Mouse (Mus musculus) hindbrain, postnatal 0 days (tissue): Measurements from ENCODE around the gene Mcoln2. TPM values are rescaled to one million over a fixed set of nuclear protein-coding genes. Genes with fewer than 3 reads are reported as not detected.

Experiments used
- ATAC-seq: fragments of 200-750 bp; cut with Nextera tagmentation; 2 replicates; pipeline ENCODE4 v1.8.0; 2017; ENCODE audit warnings: mild to moderate bottlenecking, moderate TSS enrichment, moderate library complexity
- DNase-seq: peaks from one replicate; pipeline ENCODE4 v3.0.0-alpha.2; 2015; ENCODE audit warnings: low spot score
- H3K27ac ChIP-seq: fragments of 300-500 bp; sonication (generic); 2 replicates; pipeline ENCODE4 v1.5.1; 2014; ENCODE audit warnings: mild to moderate bottlenecking
- H3K27me3 ChIP-seq: fragments of 300-500 bp; sonication (generic); 2 replicates; pipeline ENCODE4 v1.6.1; 2014; ENCODE audit warnings: low read length, mixed read lengths; ENCODE audit not compliant: insufficient read depth
- H3K36me3 ChIP-seq: fragments of 300-500 bp; sonication (generic); 2 replicates; pipeline ENCODE4 v1.6.1; 2014; ENCODE audit warnings: low read length, mixed read lengths; ENCODE audit not compliant: insufficient read depth
- H3K4me1 ChIP-seq: fragments of 300-500 bp; sonication (generic); 2 replicates; pipeline ENCODE4 v1.6.1; 2014; ENCODE audit warnings: antibody characterized with exemption, low read length, mixed read lengths; ENCODE audit not compliant: insufficient read depth
- H3K4me2 ChIP-seq: fragments of 300-500 bp; sonication (generic); 2 replicates; pipeline ENCODE4 v1.6.1; 2014; ENCODE audit warnings: low read depth, mild to moderate bottlenecking, low read length, moderate library complexity, mixed read lengths
- H3K4me3 ChIP-seq: fragments of 300-500 bp; sonication (generic); 2 replicates; pipeline ENCODE4 v1.5.1; 2014; ENCODE audit warnings: low read length
- H3K9ac ChIP-seq: fragments of 300-500 bp; sonication (generic); replicated peaks from 2 replicates; pipeline ENCODE4 v1.6.1; 2014; ENCODE audit warnings: mild to moderate bottlenecking, low read length, moderate library complexity, mixed read lengths
- H3K9me3 ChIP-seq: fragments of 300-500 bp; sonication (generic); 2 replicates; pipeline ENCODE4 v1.6.1; 2016; ENCODE audit warnings: low read length, mixed read lengths
- CTCF ChIP-seq: IDR thresholded peaks from 2 replicates; pipeline ENCODE4 v1.5.1; 2016; ENCODE audit warnings: antibody characterized with exemption, control low read depth, low read depth
- WGBS: fragments of 180-500 bp; shearing (Covaris S2); extraction: QIAGEN DNeasy Blood & Tissue Kit; methylation state at CpG from one replicate; pipeline ENCODE4 v1.1.7; 2014; 5-methylcytosine and 5-hydroxymethylcytosine counted together
- polyA plus RNA-seq: library from polyadenylated mRNA; unstranded; fragments of >200 nt; fragmentation: Nextera tagmentation; extraction: Ambion mirVana; gene quantifications from 2 replicates; pipeline ENCODE4 v1.2.1, GENCODE M21; 2015
- total RNA-seq: library from RNA; depleted of rRNA; stranded (reverse); fragments of >200 nt; gene quantifications from 2 replicates; pipeline ENCODE4 v1.2.3, GENCODE M21; 2014

The Mcoln2 gene
- total and polyA plus RNA-seq, 2 experiments from 2014 or later = 0.33 TPM; not detected in 1

- no peaks in the 10 kb centered on the region for H3K36me3 ChIP-seq
- no peak overlapping the region for H3K4me3 ChIP-seq
- peaks cover 14% of the 10 kb centered on the region; the same call in 1 of the 2 replicates for H3K27me3 ChIP-seq
- H3K9me3 ChIP-seq = no peaks in the 10 kb centered on the region
- no peak overlapping the region for H3K4me2 ChIP-seq
- H3K4me1 ChIP-seq = peaks cover 6% of the 10 kb centered on the region; the same call in 1 of the 2 replicates
- no peak overlapping the region for H3K9ac ChIP-seq
- no peak for DNase-seq
- ATAC-seq = no peak
- 92% methylated on average over 3 of the region's 3 CpGs for WGBS
- TF ChIP-seq CTCF = no peak
- no peak overlapping the region for H3K27ac ChIP-seq
Measured at GRCm38 (mm10) chr3:146216561-146216960, 66.9 kb downstream of the Mcoln2 start.

GRCm38 (mm10) chr3:146220776-146221486 is 71.3 kb downstream of the Mcoln2 start, which contains the start of gene Lpar3:
TSS of gene Lpar3 (plus strand) at chr3:146220963.
- peaks cover 6% of the 10 kb centered on the region; the same call in 1 of the 2 replicates for H3K4me1 ChIP-seq
- H3K9ac ChIP-seq = peak within 1 kb of the TSS; percentile 35; the same call in 1 of the 2 replicates
- WGBS = 1% methylated on average over 69 of the region's 73 CpGs
- peak; percentile 44 for TF ChIP-seq CTCF
- H3K27me3 ChIP-seq = peaks cover 18% of the 10 kb centered on the region; the same call in 1 of the 2 replicates
- peak; percentile 63 for DNase-seq
- no peak within 1 kb of the TSS for H3K27ac ChIP-seq
- no peaks in the 10 kb centered on the region for H3K9me3 ChIP-seq
- peak within 1 kb of the TSS; percentile 67 for H3K4me2 ChIP-seq
- H3K36me3 ChIP-seq = no peaks in the 10 kb centered on the region
- peak; percentile 83 for ATAC-seq
- H3K4me3 ChIP-seq = peak within 1 kb of the TSS; percentile 44

- TF ChIP-seq CTCF = no peak
- 81% methylated on average over 4 of the region's 4 CpGs for WGBS
Measured at GRCm38 (mm10) chr3:146224271-146224670, 74.6 kb downstream of the Mcoln2 start.

GRCm38 (mm10) chr3:146225061-146225761 is 75.6 kb downstream of the Mcoln2 start:
- Histone ChIP-seq H3K27me3 (peaks cover 16% of the 10 kb centered on the region; the same call in 1 of the 2 replicates), H3K4me2 (no peak overlapping the region), H3K4me3 (no peak overlapping the region), H3K9me3 (no peaks in the 10 kb centered on the region), H3K36me3 (no peaks in the 10 kb centered on the region), H3K4me1 (peaks cover 6% of the 10 kb centered on the region; the same call in 1 of the 2 replicates), H3K9ac (no peak overlapping the region), H3K27ac (no peak overlapping the region)
- DNase-seq (no peak), ATAC-seq (no peak)
- 76% methylated on average over 7 of the region's 7 CpGs for WGBS
- TF ChIP-seq CTCF = no peak

More at GRCm38 (mm10) chr3:146224271-146224670, 74.6 kb downstream of the Mcoln2 start:
- Histone ChIP-seq H3K4me1 (peaks cover 6% of the 10 kb centered on the region; the same call in 1 of the 2 replicates), H3K27me3 (peaks cover 18% of the 10 kb centered on the region; the same call in 1 of the 2 replicates), H3K9ac (no peak overlapping the region), H3K4me2 (no peak overlapping the region), H3K9me3 (no peaks in the 10 kb centered on the region), H3K27ac (no peak overlapping the region), H3K36me3 (no peaks in the 10 kb centered on the region), H3K4me3 (no peak overlapping the region)
- ATAC-seq = no peak
- no peak for DNase-seq

- Histone ChIP-seq H3K4me2 (no peak overlapping the region), H3K9me3 (no peaks in the 10 kb centered on the region), H3K4me3 (no peak overlapping the region), H3K27ac (no peak overlapping the region), H3K9ac (no peak overlapping the region), H3K27me3 (no peaks in the 10 kb centered on the region), H3K36me3 (no peaks in the 10 kb centered on the region), H3K4me1 (no peaks in the 10 kb centered on the region)
- ATAC-seq (no peak), DNase-seq (no peak)
- WGBS = 69% methylated on average over 3 of the region's 3 CpGs
- no peak for TF ChIP-seq CTCF
Measured at GRCm38 (mm10) chr3:146227427-146227826, 77.8 kb downstream of the Mcoln2 start.

GRCm38 (mm10) chr3:146228559-146229310 is 79.1 kb downstream of the Mcoln2 start:
- ATAC-seq = no peak

More at GRCm38 (mm10) chr3:146228559-146229310, 79.1 kb downstream of the Mcoln2 start:
- Histone ChIP-seq H3K27me3 (no peaks in the 10 kb centered on the region), H3K36me3 (no peaks in the 10 kb centered on the region), H3K4me3 (no peak overlapping the region), H3K4me2 (no peak overlapping the region), H3K9me3 (no peaks in the 10 kb centered on the region), H3K9ac (no peak overlapping the region), H3K27ac (no peak overlapping the region), H3K4me1 (no peaks in the 10 kb centered on the region)
- no peak for DNase-seq
- WGBS = 55% methylated on average over 13 of the region's 13 CpGs
- no peak for TF ChIP-seq CTCF
